Mouse (Mus musculus): ENCODE data around the gene Rho. TPM values are rescaled to one million over a fixed set of nuclear protein-coding genes. Genes with fewer than 3 reads are reported as not detected.

Rho gene
- total RNA-seq, 2 experiments from 2014 or later: not detected

DNA sequence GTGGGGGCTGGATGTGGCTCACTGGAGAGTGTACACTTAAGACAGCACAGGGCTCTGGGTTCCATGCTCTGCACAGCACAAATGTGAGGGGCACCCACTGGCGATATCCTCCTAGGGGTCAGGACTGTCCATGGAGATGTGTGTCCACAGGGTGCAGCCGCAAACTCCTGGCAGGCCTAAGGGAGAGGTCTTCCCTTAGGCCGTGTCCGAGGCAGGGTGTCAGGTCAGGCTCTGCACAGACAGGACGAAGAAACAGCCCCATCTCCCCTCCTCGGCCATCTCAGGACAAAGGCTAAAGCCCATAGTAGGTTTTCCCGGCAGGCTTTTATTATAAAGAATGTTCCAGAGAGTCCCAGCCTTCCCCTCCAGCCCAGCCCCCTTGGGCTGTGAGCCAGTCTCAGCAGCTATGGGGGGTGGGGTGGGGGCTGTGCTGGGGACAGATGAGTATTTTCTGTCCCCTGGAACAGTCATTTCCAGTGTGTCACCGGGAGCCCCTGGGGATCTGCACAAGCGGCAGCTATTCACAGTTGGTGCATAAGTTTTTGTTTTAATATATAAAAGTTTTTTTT is 23.0 kb downstream of the Rho start:
- no peak for ATAC-seq (replicated peaks; ENCODE audit: poor library complexity, severe bottlenecking)

GRCm38 (mm10) chr6:115955169-115955568 is 23.6 kb downstream of the Rho start:
- ATAC-seq (replicated peaks; ENCODE audit: poor library complexity, severe bottlenecking): no peak

DNA sequence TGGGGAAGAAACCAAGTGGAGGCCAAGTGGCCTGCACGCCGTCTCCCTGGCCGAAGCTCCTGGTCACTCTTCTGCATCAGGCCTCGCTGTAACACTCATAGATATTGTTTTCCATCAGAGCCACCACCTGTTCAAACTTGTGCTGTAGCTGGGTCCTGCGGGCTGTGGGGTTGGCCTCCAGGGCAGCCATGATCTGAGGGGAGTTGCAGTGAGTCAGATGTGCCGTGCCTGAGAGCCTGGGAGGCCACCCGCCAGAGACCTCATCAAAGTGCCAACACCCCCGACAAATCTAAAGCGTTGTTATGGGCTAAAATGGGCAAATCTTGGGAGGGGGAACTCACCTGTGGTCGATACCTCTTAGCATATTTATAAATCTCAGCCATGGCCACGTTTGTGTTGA is 24.1 kb downstream of the Rho start:
- ATAC-seq (replicated peaks; ENCODE audit: poor library complexity, severe bottlenecking): no peak

GRCm38 (mm10) chr6:115956418-115956921 is 24.9 kb downstream of the Rho start:
- no peak for ATAC-seq (replicated peaks; ENCODE audit: poor library complexity, severe bottlenecking)

DNA sequence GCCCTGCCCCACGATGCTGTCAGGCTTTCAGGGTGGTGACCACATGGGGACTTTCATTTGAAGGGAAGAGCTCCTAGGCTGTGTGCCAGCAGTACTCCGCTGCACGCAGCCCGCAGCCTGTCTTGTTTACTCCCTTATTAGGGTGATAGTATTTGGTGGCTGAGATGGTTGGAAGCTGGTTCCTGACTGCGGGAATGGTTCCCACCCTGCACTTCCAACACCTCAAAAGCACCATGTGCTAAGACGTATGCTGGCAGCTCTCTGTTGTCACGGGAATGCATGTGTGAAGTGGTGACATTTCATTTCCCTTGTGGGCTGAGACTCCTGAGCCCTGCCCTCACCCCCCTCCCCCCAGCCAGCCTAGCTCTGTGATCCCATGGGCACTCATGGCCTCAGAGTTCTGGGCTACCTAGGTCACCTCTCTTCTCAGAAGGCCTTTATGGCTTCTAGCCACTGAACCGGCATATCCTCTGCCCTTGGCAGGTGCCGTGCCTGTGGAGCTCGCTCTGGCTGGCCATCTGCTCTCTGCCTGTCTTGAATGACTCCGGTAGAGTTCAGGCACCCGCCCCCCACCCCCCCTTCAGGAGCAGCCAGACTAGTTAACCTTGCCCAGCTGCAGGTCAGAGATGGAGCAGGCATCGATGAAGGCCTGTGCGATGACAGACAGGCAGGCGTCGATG is 25.5 kb downstream of the Rho start:
- 0 out of 2 replicates have a peak, but pooled peaks have one; percentile 17 for ATAC-seq (replicated peaks; ENCODE audit: poor library complexity, severe bottlenecking)

DNA sequence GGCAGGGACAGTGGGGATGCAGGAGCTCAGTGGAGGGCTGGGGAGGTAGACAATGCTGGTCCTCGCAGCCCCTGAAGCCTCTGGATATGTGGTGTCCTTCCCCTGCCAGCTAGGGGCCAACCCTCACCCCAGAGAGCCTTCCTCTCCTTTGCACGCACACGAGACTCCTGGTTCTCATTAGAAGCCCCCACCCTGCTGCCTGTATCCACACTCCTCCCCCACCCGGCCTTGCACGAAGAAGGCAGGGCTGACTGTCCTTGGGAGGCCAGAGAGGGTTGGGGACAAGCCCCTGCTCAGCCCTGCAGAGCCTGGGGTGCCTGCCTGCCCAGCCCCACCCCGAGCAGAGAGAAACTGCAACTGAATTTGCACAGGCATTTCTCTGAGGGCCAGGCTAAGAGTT is 26.1 kb downstream of the Rho start:
- no peak for ATAC-seq (replicated peaks; ENCODE audit: poor library complexity, severe bottlenecking)

GRCm38 (mm10) chr6:115958445-115958844 is 26.9 kb downstream of the Rho start:
- no peak for ATAC-seq (replicated peaks; ENCODE audit: poor library complexity, severe bottlenecking)

GRCm38 (mm10) chr6:115959151-115959691 is 27.7 kb downstream of the Rho start:
- ATAC-seq (replicated peaks; ENCODE audit: poor library complexity, severe bottlenecking): no peak

DNA sequence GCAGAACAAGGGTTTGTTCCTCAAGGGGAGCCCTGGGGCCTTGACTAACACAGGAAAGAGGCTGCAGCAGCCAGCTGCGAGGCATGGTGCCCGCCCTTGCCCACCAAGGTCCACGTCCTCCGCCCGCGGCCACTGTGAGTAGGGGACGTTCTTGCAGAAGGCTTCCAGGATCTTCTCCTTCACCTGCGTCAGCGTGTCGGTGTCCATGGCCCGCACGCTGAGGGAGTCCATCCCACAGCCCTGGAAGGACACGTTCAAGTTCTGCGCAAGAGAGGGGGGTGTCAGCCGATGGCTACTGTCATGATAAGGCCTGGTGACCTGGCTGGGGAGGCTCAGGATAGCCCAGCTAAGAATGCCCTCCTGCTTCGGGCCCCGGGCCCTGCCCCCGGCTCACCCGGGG is 28.8 kb downstream of the Rho start:
- ATAC-seq (replicated peaks; ENCODE audit: poor library complexity, severe bottlenecking): no peak

DNA sequence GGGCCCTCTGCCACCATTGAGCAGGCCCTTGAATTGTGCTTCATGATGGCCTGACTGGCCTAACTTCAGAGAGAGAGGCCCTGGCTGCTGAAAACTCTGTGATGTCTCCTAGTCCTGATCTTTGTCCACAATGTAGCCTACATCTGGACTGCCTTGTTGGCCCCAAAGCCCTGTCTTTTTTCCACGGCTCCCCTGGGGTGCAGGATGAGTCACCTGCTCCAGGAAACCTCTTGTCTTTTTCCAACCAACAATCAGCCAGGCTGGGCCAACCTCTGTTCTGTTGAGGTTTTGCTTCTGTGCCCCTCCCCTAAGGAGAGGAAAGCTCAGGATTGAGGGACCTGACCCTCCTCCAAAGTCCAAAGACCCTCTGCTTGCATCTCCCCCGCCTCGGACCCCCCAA is 30.2 kb downstream of the Rho start:
- ATAC-seq (replicated peaks; ENCODE audit: poor library complexity, severe bottlenecking): no peak

DNA sequence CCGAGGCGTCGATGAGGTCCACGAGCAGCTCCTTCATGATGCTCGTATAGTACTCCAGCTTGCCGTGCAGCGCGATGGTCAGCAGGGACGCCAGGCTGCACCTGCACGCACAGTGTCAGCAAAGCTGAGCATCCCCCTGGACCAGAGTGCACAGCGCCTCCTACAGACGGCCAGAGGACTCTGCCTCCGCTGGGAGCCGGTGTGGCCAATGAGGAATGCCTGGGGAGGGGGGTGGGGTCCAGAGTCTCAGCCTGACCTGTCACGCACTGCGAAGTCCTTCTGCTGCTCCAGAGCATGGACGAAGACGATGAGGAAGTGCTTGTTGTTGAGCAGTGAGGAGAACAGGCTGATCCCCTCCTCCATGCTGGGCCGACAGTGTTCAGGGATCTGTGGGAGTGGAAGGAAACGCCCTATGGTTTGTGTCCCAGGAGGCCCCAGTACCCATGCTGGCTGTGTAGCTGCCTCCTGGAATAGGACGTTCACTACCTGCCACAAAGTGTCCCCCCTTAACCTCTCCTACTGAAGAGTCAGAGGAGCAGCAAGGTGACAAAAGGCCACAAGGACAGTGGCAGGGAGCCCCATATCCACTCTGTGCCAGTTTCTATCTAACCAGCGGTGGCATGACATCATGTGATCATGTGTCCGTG is 31.0 kb downstream of the Rho start:
- no peak for ATAC-seq (replicated peaks; ENCODE audit: poor library complexity, severe bottlenecking)

GRCm38 (mm10) chr6:115963656-115964055 is 32.1 kb downstream of the Rho start:
- ATAC-seq (replicated peaks; ENCODE audit: poor library complexity, severe bottlenecking): no peak

GRCm38 (mm10) chr6:115966227-115966966 is 34.8 kb downstream of the Rho start:
- ATAC-seq (replicated peaks; ENCODE audit: poor library complexity, severe bottlenecking): no peak

GRCm38 (mm10) chr6:115967291-115967880 is 35.8 kb downstream of the Rho start:
- no peak for ATAC-seq (replicated peaks; ENCODE audit: poor library complexity, severe bottlenecking)

DNA sequence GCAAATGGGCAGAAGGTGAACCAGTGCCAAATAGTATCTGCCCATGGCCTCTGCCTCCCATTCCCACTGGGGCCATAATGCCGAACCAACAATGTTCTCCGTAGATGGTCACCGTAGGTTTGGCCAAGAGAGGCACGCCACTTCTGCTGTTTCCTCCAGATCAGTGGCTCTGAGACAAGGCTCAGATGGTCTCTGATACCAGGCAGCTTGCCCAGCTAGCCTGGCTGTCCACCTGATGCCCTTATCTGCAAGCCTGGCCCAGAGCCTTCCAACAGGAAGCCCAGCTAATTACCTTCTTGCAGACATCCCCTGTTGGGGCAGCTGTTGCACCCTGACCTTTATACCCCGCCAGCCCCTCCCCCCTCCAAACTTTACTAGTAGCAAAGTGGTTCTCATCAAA is 36.5 kb downstream of the Rho start:
- no peak for ATAC-seq (replicated peaks; ENCODE audit: poor library complexity, severe bottlenecking)

- ATAC-seq (replicated peaks; ENCODE audit: poor library complexity, severe bottlenecking): peak; percentile 45
These were observed 37.2 kb downstream of the Rho start for GRCm38 (mm10) chr6:115968700-115969099.

DNA sequence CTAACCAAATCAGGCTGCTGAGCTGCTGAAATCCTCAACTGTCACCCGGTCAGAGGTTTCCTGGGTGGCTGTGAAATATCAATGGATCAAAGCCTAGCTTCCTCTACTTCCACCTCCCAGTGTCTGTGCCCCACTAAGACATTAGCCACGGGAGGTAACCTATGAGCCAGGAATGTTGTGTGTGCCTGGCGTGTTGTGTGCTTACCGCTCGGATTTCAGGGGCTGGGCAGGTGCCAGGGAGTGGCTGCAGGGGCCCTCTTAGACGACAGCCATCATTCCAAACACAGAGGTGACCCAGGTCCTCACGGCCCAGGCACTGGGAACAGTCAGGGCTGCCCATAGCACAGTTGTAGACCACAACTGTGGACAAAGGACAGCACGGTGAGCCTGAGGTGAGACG is 37.6 kb downstream of the Rho start:
- ATAC-seq (replicated peaks; ENCODE audit: poor library complexity, severe bottlenecking): no peak

DNA sequence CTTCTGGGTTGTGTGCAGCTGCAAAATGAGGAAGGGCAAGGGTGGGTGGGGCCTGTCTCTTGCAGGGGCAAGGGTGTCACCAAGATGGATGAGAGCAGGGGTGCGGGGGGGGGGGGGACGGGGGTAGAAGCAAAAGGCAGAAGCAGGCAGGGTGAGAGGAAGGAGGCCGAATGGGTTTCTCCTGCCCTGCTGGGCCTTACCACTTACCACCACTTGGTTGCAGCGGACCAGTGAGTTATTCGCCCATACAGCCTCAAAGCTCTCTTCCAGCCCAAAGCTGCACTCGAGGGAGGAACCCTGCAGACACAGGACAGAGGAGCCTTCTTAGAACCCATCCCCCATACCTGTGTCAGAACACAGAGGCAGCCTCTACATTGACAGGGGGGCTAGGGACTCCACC is 38.4 kb downstream of the Rho start:
- ATAC-seq (replicated peaks; ENCODE audit: poor library complexity, severe bottlenecking): peak; percentile 40

- ATAC-seq (replicated peaks; ENCODE audit: poor library complexity, severe bottlenecking): no peak
These were observed 39.9 kb downstream of the Rho start for GRCm38 (mm10) chr6:115971273-115972060.
